ENCODE assay signal across 8 mouse cellular contexts in the genomic region with DNA sequence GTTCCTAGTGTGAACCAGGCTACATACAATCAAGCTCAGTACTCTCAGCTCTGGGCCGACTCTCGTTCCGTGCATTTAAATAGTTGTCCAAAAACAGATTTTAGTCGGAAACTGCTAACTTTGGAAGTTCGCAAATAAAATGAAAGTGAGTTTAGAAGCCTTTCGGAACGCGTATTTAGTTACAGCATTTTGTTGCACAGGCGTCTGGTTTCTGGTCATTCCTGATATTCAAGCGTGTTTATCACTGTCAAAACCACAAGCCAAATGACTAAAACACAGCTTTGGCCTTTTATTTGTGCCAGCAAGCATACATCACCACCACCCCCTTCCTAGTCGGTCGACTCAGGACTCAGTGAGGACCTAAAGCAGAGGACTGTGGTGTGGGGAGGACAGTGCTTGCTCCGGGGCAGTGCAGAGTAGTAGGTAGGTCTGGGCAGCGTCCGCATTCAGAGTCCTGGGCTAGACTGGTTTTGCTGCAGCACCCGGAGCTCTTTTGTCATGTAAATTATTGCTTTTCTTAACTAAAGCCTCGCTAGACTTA. TPM values are rescaled to one million over a fixed set of nuclear protein-coding genes. Genes with fewer than 3 reads are reported as not detected.
DNase-seq lines count a peak whose midpoint lies in the region; ATAC-seq and TF ChIP-seq lines count a peak whose summit lies in the region.

No protein-coding gene starts in this region.

- intact Hi-C loops in left cerebral cortex, postnatal 14 days (cut with DNase I) = no loop called here

- H3K4me2 ChIP-seq in kidney, embryonic 16.5 days (replicated peaks; ENCODE audit: low read depth, low read length) = peak overlapping the region; percentile 96

- peak; percentile 38 for DNase-seq in urinary bladder, postnatal 25 days (ENCODE audit: low spot score)
- no peak for DNase-seq in urinary bladder, postnatal 10 days (ENCODE audit: low spot score)
- peak; percentile 40 for DNase-seq in heart, adult 8-10 months (ENCODE audit: low spot score)
- peak; percentile 14 for DNase-seq in mesoderm, embryonic 11.5 days (ENCODE audit: low read depth, low spot score)
- DNase-seq in left cerebral cortex, postnatal 14 days (ENCODE audit: low spot score in 2 of 2) = no peak

- no peak for ATAC-seq in kidney, embryonic 16.5 days (ENCODE audit: low FRiP score, low TSS enrichment)
- ATAC-seq in monocyte, adult 5-6 weeks (replicated peaks; ENCODE audit: insufficient number of reproducible peaks, low FRiP score, low TSS enrichment, poor library complexity, severe bottlenecking) = no peak

- H3K27me3 ChIP-seq in kidney, embryonic 16.5 days (ENCODE audit: insufficient read depth, low read length) = no peaks in the 10 kb centered on the region; the same call in 1 of the 2 replicates

- H3K27ac ChIP-seq in bone marrow macrophage, adult 2 months (ENCODE audit: insufficient read depth, low read depth, low read length) = peak overlapping the region; percentile 90
- peak overlapping the region; percentile 96 for H3K27ac ChIP-seq in kidney, embryonic 16.5 days (ENCODE audit: low read length)

- H3K4me1 ChIP-seq in bone marrow macrophage, adult 2 months (ENCODE audit: control insufficient read depth, insufficient read depth, low read length) = peaks cover 22% of the 10 kb centered on the region
- peaks cover 33% of the 10 kb centered on the region for H3K4me1 ChIP-seq in kidney, embryonic 16.5 days (ENCODE audit: insufficient read depth, low read length)

- H3K36me3 ChIP-seq in kidney, embryonic 16.5 days (ENCODE audit: insufficient read depth, low read length) = no peaks in the 10 kb centered on the region

- peak overlapping the region; percentile 84 for H3K4me3 ChIP-seq in bone marrow macrophage, adult 2 months (ENCODE audit: insufficient read depth, low read length)
- peak overlapping the region; percentile 73 for H3K4me3 ChIP-seq in kidney, embryonic 16.5 days (ENCODE audit: low read length)

- WGBS in kidney, embryonic 16.5 days = 3% methylated on average over 17 of the region's 17 CpGs

- no peaks in the 10 kb centered on the region for H3K9me3 ChIP-seq in kidney, embryonic 16.5 days (ENCODE audit: low read length)

- no peak for TF ChIP-seq POLR2A in bone marrow macrophage, adult 2 months (IDR thresholded peaks at IDR 0.05; ENCODE audit: borderline replicate concordance, low read depth, low read length)

- H3K9ac ChIP-seq in kidney, embryonic 16.5 days (replicated peaks; ENCODE audit: low read length) = peak overlapping the region; percentile 71

- no peak for TF ChIP-seq CTCF in bone marrow macrophage, adult 2 months (IDR thresholded peaks at IDR 0.05; ENCODE audit: low read depth, low read length)

RNA-seq across cellular contexts. Expression of a gene that starts 2.2 kb away (rescaled TPM):
- polyA plus RNA-seq in bone marrow macrophage, adult 2 months (2012; ENCODE audit: insufficient read depth, insufficient read length, missing spikeins) = 59.1 and 65.3 TPM in 2 replicates
- 10 to 100 TPM; 46.3 to 65.6 (median 57.4) TPM for total RNA-seq in heart, adult 8-10 months (2022)
- 44.5 and 46.4 TPM in 2 replicates for polyA plus RNA-seq in kidney, embryonic 16.5 days (2015; fragmentation: Nextera tagmentation; extraction: Ambion mirVana)
- 49.3 to 85.9 TPM (median 54.0 TPM) in 3 replicates for total RNA-seq in monocyte, adult 5-6 weeks (2017)
- 10 to 100 TPM; 29.8 to 32.2 TPM for total RNA-seq in left cerebral cortex, postnatal 14 days (2021)

RNA-seq across cellular contexts. Expression of a gene that starts 41.5 kb away (rescaled TPM):
- polyA plus RNA-seq in bone marrow macrophage, adult 2 months (2012; ENCODE audit: insufficient read depth, insufficient read length, missing spikeins) = 4.2 and 5.4 TPM in 2 replicates
- total RNA-seq in heart, adult 8-10 months (2022) = 1 to 10 TPM; 2.6 to 3.3 (median 3.2) TPM
- 11.2 and 11.6 TPM in 2 replicates for polyA plus RNA-seq in kidney, embryonic 16.5 days (2015; fragmentation: Nextera tagmentation; extraction: Ambion mirVana)
- total RNA-seq in monocyte, adult 5-6 weeks (2017) = 2.3 to 7.1 TPM (median 5.0 TPM) in 3 replicates
- total RNA-seq in left cerebral cortex, postnatal 14 days (2021) = 10 to 100 TPM; 10.3 to 11.1 TPM

RNA-seq across cellular contexts. Expression of a gene that starts 41.6 kb away (rescaled TPM):
- polyA plus RNA-seq in bone marrow macrophage, adult 2 months (2012; ENCODE audit: insufficient read depth, insufficient read length, missing spikeins) = 33.7 and 36.7 TPM in 2 replicates
- total RNA-seq in heart, adult 8-10 months (2022) = 10 to 100 TPM; 83.4 to 88.5 (median 86.9) TPM
- 117 and 125 TPM in 2 replicates for polyA plus RNA-seq in kidney, embryonic 16.5 days (2015; fragmentation: Nextera tagmentation; extraction: Ambion mirVana)
- 50.9 to 77.2 TPM (median 60.4 TPM) in 3 replicates for total RNA-seq in monocyte, adult 5-6 weeks (2017)
- total RNA-seq in left cerebral cortex, postnatal 14 days (2021) = 10 to 100 TPM; 56.7 to 60.2 TPM

Comparison
In these comparisons a context has a peak if more than half of its experiments do, and no peak if none do; other contexts are left out.
1. DNase-seq: peak in urinary bladder, postnatal 25 days (single experiment), heart, adult 8-10 months (single experiment) and mesoderm, embryonic 11.5 days (single experiment); none in urinary bladder, postnatal 10 days (single experiment) and left cerebral cortex, postnatal 14 days (0 of 2).